In genomic region chr11:68965845-68966244, GRCm38 (mm10) we compare ENCODE assay signal across 8 mouse cellular contexts. TPM values are rescaled to one million over a fixed set of nuclear protein-coding genes. Genes with fewer than 3 reads are reported as not detected.
A peak's percentile ranks its signal among the peaks of the same experiment; 100 is the strongest.
DNase-seq lines count a peak whose midpoint lies in the region.
"Had no signal": no experiment of that assay in that cellular context is flagged by ENCODE, and none has a peak within 500 bp of the region (broad histone marks: within the 10 kb centered on the region; RNA-seq: fewer than 3 reads in every experiment).

No protein-coding gene starts in this region.

- peak; percentile 72 for DNase-seq in layer of hippocampus, adult 11-12 months (ENCODE audit: low spot score)
- DNase-seq in layer of hippocampus, postnatal 36 days: no peak
- peak; percentile 69 to 80 for DNase-seq in CD8-positive naive resting alpha-beta T cell, adult 2 months (ENCODE audit: low read depth in 2 of 2, low spot score in 2 of 2)
- DNase-seq in adipocyte (ENCODE audit: low spot score): peak; percentile 53
- DNase-seq in fibroblast of lung, adult 2 months (ENCODE audit: low read depth): peak; percentile 16
- peak; percentile 83 for DNase-seq in lung, postnatal 14 days
- DNase-seq in thymus, postnatal 14 days: peak; percentile 78

RNA-seq across cellular contexts. Expression of gene Slc25a35, which starts 2.1 kb away (rescaled TPM):
- 1 to 10 TPM; 5.3 to 5.6 TPM for total RNA-seq in layer of hippocampus, postnatal 36 days (2021)

RNA-seq across cellular contexts. Expression of gene Arhgef15, which starts 8.6 kb away (rescaled TPM):
- 10 to 100 TPM in 1 of 2 experiments, 1 to 10 TPM in 1; 7.4 to 10.5 TPM for total RNA-seq in layer of hippocampus, postnatal 36 days (2021)

RNA-seq across cellular contexts. Expression of gene Rangrf, which starts 9.1 kb away (rescaled TPM):
- total RNA-seq in layer of hippocampus, postnatal 36 days (2021): 10 to 100 TPM; 17.6 to 19.7 TPM

RNA-seq across cellular contexts. Expression of gene Odf4, which starts 39.0 kb away (rescaled TPM):
- not detected for total RNA-seq in layer of hippocampus, postnatal 36 days (2021)
- total RNA-seq: gastrocnemius, postnatal 36 days had no signal

RNA-seq across cellular contexts. Expression of gene Pfas, which starts 42.4 kb away (rescaled TPM):
- total RNA-seq in layer of hippocampus, postnatal 36 days (2021): 10 to 100 TPM; 22.8 to 28.9 TPM

Comparison
In these comparisons a context has a peak if more than half of its experiments do, and no peak if none do; other contexts are left out.
1. DNase-seq: peak in layer of hippocampus, adult 11-12 months (single experiment), CD8-positive naive resting alpha-beta T cell, adult 2 months (2 of 2), adipocyte (single experiment), fibroblast of lung, adult 2 months (single experiment), lung, postnatal 14 days (single experiment) and thymus, postnatal 14 days (single experiment); none in layer of hippocampus, postnatal 36 days (0 of 2).